8 mouse cellular contexts compared by ENCODE assay signal in genomic region chr2:15054496-15054895, GRCm38 (mm10). TPM values are rescaled to one million over a fixed set of nuclear protein-coding genes. Genes with fewer than 3 reads are reported as not detected.
DNase-seq lines count a peak whose midpoint lies in the region; ATAC-seq and TF ChIP-seq lines count a peak whose summit lies in the region.

No protein-coding gene starts in this region.

- H3K4me1 ChIP-seq in heart, adult 2 months (ENCODE audit: control insufficient read depth, insufficient read depth, low read length), result peaks cover 5% of the 10 kb centered on the region
- peaks cover 26% of the 10 kb centered on the region for H3K4me1 ChIP-seq in E14TG2a.4 (replicated peaks; ENCODE audit: low read depth, low read length)
- peaks cover 19% of the 10 kb centered on the region for H3K4me1 ChIP-seq in forebrain, embryonic 14.5 days (ENCODE audit: control insufficient read depth, insufficient read depth, low read length)
- peaks cover 30% of the 10 kb centered on the region for H3K4me1 ChIP-seq in liver, embryonic 13.5 days (replicated peaks)
- peaks cover 23% of the 10 kb centered on the region for H3K4me1 ChIP-seq in stomach, embryonic 16.5 days (ENCODE audit: control insufficient read depth, insufficient read depth, low read length)

- intact Hi-C loops in heart, adult 2 months (cut with DNase I), result loop anchor here (10.0 kb wide), 2 partner anchors 990 to 1780 kb away; partner anchors contain the start of gene Rsu1
- intact Hi-C loops in heart, postnatal 10 days (cut with DNase I), result no loop called here

- H3K9ac ChIP-seq in heart, adult 2 months (ENCODE audit: low read depth, low read length), result peak overlapping the region; percentile 95
- H3K9ac ChIP-seq in forebrain, embryonic 14.5 days (ENCODE audit: low read length), result peak overlapping the region; percentile 99
- peak overlapping the region; percentile 91 for H3K9ac ChIP-seq in liver, embryonic 13.5 days
- H3K9ac ChIP-seq in stomach, embryonic 16.5 days (ENCODE audit: low read length), result peak overlapping the region; percentile 81

- no peak for TF ChIP-seq POLR2A in heart, adult 2 months (IDR thresholded peaks at IDR 0.05; ENCODE audit: insufficient read depth, low read depth, low read length)

- 16% methylated on average over 10 of the region's 10 CpGs for WGBS in heart, adult 2 months
- WGBS in forebrain, embryonic 14.5 days, result 23% methylated on average over 10 of the region's 10 CpGs
- WGBS in liver, embryonic 13.5 days (ENCODE audit: insufficient replicate concordance), result 28% methylated on average over 10 of the region's 10 CpGs
- 14% methylated on average over 10 of the region's 10 CpGs for WGBS in stomach, embryonic 16.5 days

- TF ChIP-seq CTCF in heart, adult 2 months (IDR thresholded peaks at IDR 0.05), result no peak
- no peak for TF ChIP-seq CTCF in E14TG2a.4 (conservative IDR thresholded peaks at IDR 0.05; ENCODE audit: low read length)

- no peaks in the 10 kb centered on the region; the same call in 1 of the 2 replicates for H3K79me2 ChIP-seq in heart, adult 2 months (replicated peaks; ENCODE audit: control insufficient read depth, insufficient read depth, low read length)

- no peak for DNase-seq in heart, adult 2 months
- DNase-seq in heart, postnatal 10 days, result no peak
- no peak for DNase-seq in forebrain, embryonic 14.5 days (ENCODE audit: low spot score)
- no peak for DNase-seq in liver, embryonic 13.5 days
- DNase-seq in cerebellum, adult 9-10 months, result no peak
- no peak for DNase-seq in natural killer cell, adult 2 months (ENCODE audit: low spot score in 2 of 2)

- H3K27ac ChIP-seq in heart, adult 2 months, result peak overlapping the region; percentile 93
- H3K27ac ChIP-seq in forebrain, embryonic 14.5 days (ENCODE audit: low read depth, low read length), result peak overlapping the region; percentile 79
- peak overlapping the region; percentile 85 for H3K27ac ChIP-seq in liver, embryonic 13.5 days
- peak overlapping the region; percentile 91 for H3K27ac ChIP-seq in stomach, embryonic 16.5 days (ENCODE audit: low read length)

- H3K27me3 ChIP-seq in heart, adult 2 months (ENCODE audit: control insufficient read depth, insufficient read depth, low read length), result no peaks in the 10 kb centered on the region
- no peaks in the 10 kb centered on the region for H3K27me3 ChIP-seq in E14TG2a.4 (ENCODE audit: insufficient read depth, low read length)
- H3K27me3 ChIP-seq in forebrain, embryonic 14.5 days (replicated peaks; ENCODE audit: control insufficient read depth, insufficient read depth, low read length), result no peaks in the 10 kb centered on the region
- H3K27me3 ChIP-seq in liver, embryonic 13.5 days, result no peaks in the 10 kb centered on the region
- H3K27me3 ChIP-seq in stomach, embryonic 16.5 days (ENCODE audit: control insufficient read depth, insufficient read depth, low read length), result no peaks in the 10 kb centered on the region

- H3K4me3 ChIP-seq in heart, adult 2 months, result peak overlapping the region; percentile 81
- peak overlapping the region; percentile 98 for H3K4me3 ChIP-seq in E14TG2a.4 (replicated peaks; ENCODE audit: low read length)
- H3K4me3 ChIP-seq in forebrain, embryonic 14.5 days (ENCODE audit: low read depth, low read length), result peak overlapping the region; percentile 90
- peak overlapping the region; percentile 93 for H3K4me3 ChIP-seq in liver, embryonic 13.5 days (replicated peaks)
- H3K4me3 ChIP-seq in stomach, embryonic 16.5 days (replicated peaks; ENCODE audit: low read length), result peak overlapping the region; percentile 90

- H3K4me2 ChIP-seq in forebrain, embryonic 14.5 days (ENCODE audit: low read length), result peak overlapping the region; percentile 64
- peak overlapping the region; percentile 83 for H3K4me2 ChIP-seq in liver, embryonic 13.5 days
- H3K4me2 ChIP-seq in stomach, embryonic 16.5 days (ENCODE audit: low read depth, low read length), result peak overlapping the region; percentile 65

- H3K36me3 ChIP-seq in heart, adult 2 months (ENCODE audit: control insufficient read depth, insufficient read depth, low read length), result peaks cover 23% of the 10 kb centered on the region
- 0 out of 2 replicates have a peak, but pooled peaks cover 5% of the 10 kb centered on the region for H3K36me3 ChIP-seq in E14TG2a.4 (ENCODE audit: insufficient read depth, low read length)
- no peaks in the 10 kb centered on the region for H3K36me3 ChIP-seq in forebrain, embryonic 14.5 days (ENCODE audit: control insufficient read depth, insufficient read depth, low read length)
- no peaks in the 10 kb centered on the region for H3K36me3 ChIP-seq in liver, embryonic 13.5 days
- H3K36me3 ChIP-seq in stomach, embryonic 16.5 days (ENCODE audit: control insufficient read depth, insufficient read depth, low read length), result no peaks in the 10 kb centered on the region

- no peak; the same call in 1 of the 2 replicates for ATAC-seq in forebrain, embryonic 14.5 days
- peak; percentile 13; the same call in 1 of the 2 replicates for ATAC-seq in liver, embryonic 13.5 days (ENCODE audit: low read depth)
- ATAC-seq in stomach, embryonic 16.5 days (ENCODE audit: insufficient read depth, low FRiP score), result no peak; the same call in 1 of the 2 replicates

- no peak for TF ChIP-seq EP300 in heart, adult 2 months (IDR thresholded peaks at IDR 0.05; ENCODE audit: insufficient read depth, low read depth, low read length)

- H3K9me3 ChIP-seq in E14TG2a.4 (ENCODE audit: low read length), result no peaks in the 10 kb centered on the region
- H3K9me3 ChIP-seq in forebrain, embryonic 14.5 days (replicated peaks; ENCODE audit: control insufficient read depth, low read length), result no peaks in the 10 kb centered on the region
- no peaks in the 10 kb centered on the region for H3K9me3 ChIP-seq in liver, embryonic 13.5 days (replicated peaks)
- no peaks in the 10 kb centered on the region for H3K9me3 ChIP-seq in stomach, embryonic 16.5 days (replicated peaks; ENCODE audit: control insufficient read depth, low read length)

RNA-seq across cellular contexts. Expression of gene Nsun6, which starts 0.4 kb away (rescaled TPM):
- total RNA-seq in heart, adult 2 months (2021), result 1 to 10 TPM; 4.3 to 4.5 TPM
- 0.94 and 2.2 TPM in 2 replicates for polyA plus RNA-seq in heart, adult 2 months (2012; rRNA removed)
- 1 to 10 TPM; 5.0 to 8.0 TPM for total RNA-seq in heart, postnatal 10 days (2021)
- 10.6 and 14.4 TPM in 2 replicates for polyA plus RNA-seq in forebrain, embryonic 14.5 days (2014; fragmentation: Nextera tagmentation; extraction: Ambion mirVana)
- polyA plus RNA-seq in liver, embryonic 13.5 days (2015; fragmentation: Nextera tagmentation; extraction: Ambion mirVana), result 4.6 and 5.4 TPM in 2 replicates
- 8.0 and 9.4 TPM in 2 replicates for polyA plus RNA-seq in stomach, embryonic 16.5 days (2015; fragmentation: Nextera tagmentation; extraction: Ambion mirVana)

RNA-seq across cellular contexts. Expression of gene Arl5b, which starts 5.3 kb away (rescaled TPM):
- 10 to 100 TPM; 26.5 to 26.7 TPM for total RNA-seq in heart, adult 2 months (2021)
- 6.5 and 15.1 TPM in 2 replicates for polyA plus RNA-seq in heart, adult 2 months (2012; rRNA removed)
- total RNA-seq in heart, postnatal 10 days (2021), result 10 to 100 TPM; 32.6 to 37.6 TPM
- polyA plus RNA-seq in forebrain, embryonic 14.5 days (2014; fragmentation: Nextera tagmentation; extraction: Ambion mirVana), result 33.6 and 40.1 TPM in 2 replicates
- 6.0 and 7.3 TPM in 2 replicates for polyA plus RNA-seq in liver, embryonic 13.5 days (2015; fragmentation: Nextera tagmentation; extraction: Ambion mirVana)
- polyA plus RNA-seq in stomach, embryonic 16.5 days (2015; fragmentation: Nextera tagmentation; extraction: Ambion mirVana), result 24.0 and 25.9 TPM in 2 replicates
